Mouse (Mus musculus) inflammation-experienced regulatory T-cells (primary cell): Measurements from ENCODE around the gene Nelfe. TPM values are rescaled to one million over a fixed set of nuclear protein-coding genes. Genes with fewer than 3 reads are reported as not detected.

Source experiments
- polyA plus RNA-seq, 2 experiments: library from polyadenylated mRNA; unstranded; fragments of 100-300 nt; shearing (Covaris generic); gene quantifications; one replicate each; pipeline ENCODE4 v1.2.1; 2017

Nelfe gene
- polyA plus RNA-seq = 10 to 100 TPM; 48.2 to 64.7 TPM

DNA sequence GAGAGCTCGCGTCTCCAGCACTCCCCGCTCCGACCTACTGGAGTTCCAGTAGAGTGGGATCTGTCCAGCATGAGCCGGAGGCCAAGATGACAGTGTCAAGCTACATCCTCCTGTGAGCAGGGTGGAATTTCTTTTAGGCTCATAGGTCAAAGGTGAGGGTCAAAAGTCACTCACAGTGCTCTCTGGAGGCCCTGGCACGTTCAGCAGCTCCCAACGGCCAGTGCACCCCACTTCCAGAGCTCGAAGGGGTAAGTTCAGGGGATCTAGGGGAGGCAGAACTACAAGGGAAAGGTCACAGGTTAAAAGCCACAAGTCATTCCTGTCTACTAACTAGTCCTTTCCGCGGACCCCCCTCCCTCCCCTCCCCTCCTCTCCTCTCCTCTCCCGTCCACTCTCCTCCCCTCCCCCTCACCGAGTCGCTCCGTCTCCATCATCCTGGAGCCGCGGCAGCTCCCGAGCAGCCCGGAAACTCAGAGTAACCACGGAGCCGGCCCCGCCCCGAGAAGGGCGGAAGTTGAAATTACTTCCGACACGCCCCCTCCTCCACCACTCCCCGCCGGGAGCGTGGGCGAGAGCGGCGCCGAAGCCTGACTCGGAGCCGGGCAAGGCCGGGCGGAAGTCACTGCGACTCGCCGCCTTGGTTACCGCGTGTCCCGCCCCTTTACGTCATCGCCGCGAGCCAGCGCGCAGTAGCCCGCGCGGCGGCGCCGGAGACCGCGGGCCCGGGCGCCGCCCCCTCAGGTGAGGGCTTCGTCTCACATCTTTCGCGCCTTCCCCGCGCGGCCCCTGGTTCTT lies at the start of gene Nelfe, which contains the start of gene Skiv2l:
Gene Nelfe (plus strand): TSS at position 670 of the 795 bp plus-strand sequence.
Gene Skiv2l (minus strand): TSS at position 489 of the 795 bp plus-strand sequence.

DNA sequence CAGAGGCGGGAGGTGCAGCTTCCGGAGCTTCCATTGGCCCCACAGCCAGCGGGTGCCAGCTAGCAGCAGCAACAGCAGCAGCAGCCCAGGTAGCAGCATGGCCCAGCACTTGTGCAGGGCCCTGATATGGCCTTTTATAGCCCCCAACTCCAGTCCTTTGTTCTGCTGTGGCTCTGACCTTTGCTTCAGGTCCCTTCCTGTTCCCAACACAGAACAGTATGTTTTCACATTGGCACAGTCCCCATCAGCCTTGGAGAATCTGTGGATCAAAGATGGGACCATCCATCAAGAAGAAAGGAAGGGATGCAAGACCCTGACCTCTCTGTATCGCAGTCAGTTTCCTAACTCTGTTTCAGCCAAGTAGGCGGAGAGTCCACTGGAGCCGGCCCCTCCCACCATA lies 45.9 kb upstream of the Nelfe start, which contains the start of gene Cyp21a1:
Gene Cyp21a1 (minus strand): TSS at position 261 of the 400 bp plus-strand sequence.

DNA sequence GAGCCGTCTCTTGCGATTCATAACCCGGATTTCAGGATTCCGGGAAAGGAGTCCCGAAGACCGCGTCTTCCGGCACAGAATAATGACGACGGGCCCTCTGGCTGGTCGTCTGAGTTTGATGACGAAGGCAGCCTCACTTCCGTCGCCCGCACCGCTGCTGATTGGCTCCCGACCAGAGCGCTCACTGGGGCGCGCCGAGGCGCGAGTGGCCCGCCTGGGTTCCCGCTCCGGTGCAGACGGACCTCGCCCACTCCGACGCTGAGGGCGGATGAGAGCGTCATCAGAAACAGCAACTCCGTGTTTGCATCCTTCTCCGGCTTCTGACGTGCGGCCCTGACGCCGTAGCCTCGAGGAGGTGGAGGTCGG lies 13.4 kb upstream of the Nelfe start, which contains the start of the genes Stk19 and Dxo:
Gene Stk19 (minus strand): TSS at position 90 of the 366 bp plus-strand sequence.
Gene Dxo (plus strand): TSS at position 164 of the 366 bp plus-strand sequence.

GRCm38 (mm10) chr17:34862416-34863081 lies 12.4 kb downstream of the Nelfe start, which contains the start of gene Cfb:
Gene Cfb, minus strand, starts transcription at chr17:34862518.

GRCm38 (mm10) chr17:34879336-34879879 lies 29.2 kb downstream of the Nelfe start, which contains the start of gene Zbtb12:
Gene Zbtb12, plus strand, starts transcription at chr17:34879483.

DNA sequence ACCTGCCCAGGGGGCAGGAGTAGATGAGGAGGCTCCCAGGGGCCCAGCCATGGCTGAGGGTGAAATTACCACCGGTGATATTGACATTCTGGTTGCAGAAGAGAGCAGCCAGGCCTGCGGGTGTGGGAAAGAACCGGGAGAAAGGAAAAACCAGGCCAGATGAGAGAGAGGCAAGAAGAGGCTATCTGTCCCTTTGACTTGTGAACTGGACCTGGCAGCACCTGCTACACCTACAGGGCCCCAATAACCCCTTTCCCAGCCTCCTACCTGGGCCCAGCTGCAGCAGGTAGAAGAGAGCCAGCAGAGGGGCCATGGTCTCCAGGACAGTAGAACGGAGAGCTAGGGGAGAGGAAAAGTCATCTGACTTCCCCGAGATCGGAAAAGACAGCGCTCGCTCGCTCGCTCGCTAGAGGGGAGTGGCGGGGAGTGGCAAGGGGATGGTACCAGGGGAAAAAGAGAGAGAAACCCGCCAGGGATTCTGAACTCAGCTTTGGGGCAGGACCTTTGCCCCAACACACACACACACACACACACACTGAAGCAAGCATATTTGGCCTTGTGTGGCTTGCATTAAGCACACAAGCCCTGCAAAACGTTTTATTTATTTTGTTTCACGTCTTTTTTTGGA lies 31.6 kb downstream of the Nelfe start, which contains the start of gene Gm20547:
Gene Gm20547 (minus strand): TSS at position 360 of the 628 bp plus-strand sequence.

GRCm38 (mm10) chr17:34898160-34898586 lies 48.0 kb downstream of the Nelfe start, which contains the start of the genes C2 and Ehmt2:
Gene C2, minus strand, starts transcription at chr17:34898265.
Gene Ehmt2, plus strand, starts transcription at chr17:34898469.

Other genes with a start within 250 kb of the Nelfe start
- gene Rnf5, start 246.7 kb upstream of the Nelfe start, polyA plus RNA-seq = 100 to 1,000 TPM in 1 of 2 experiments, 10 to 100 TPM in 1; 91.5 to 117 TPM
- 10 to 100 TPM; 21.3 to 25.3 TPM for gene Agpat1, start 246.1 kb upstream of the Nelfe start, polyA plus RNA-seq
- 1 to 10 TPM in 1 of 2 experiments, under 1 TPM in 1; 0.44 to 3.0 TPM for gene Egfl8, start 234.4 kb upstream of the Nelfe start, polyA plus RNA-seq
- 10 to 100 TPM; 19.9 to 26.0 TPM for gene Ppt2, start 221.9 kb upstream of the Nelfe start, polyA plus RNA-seq
- 1 to 10 TPM; 6.5 to 8.5 TPM for gene Prrt1, start 220.9 kb upstream of the Nelfe start, polyA plus RNA-seq
- 1 to 10 TPM; 3.7 to 7.1 TPM for gene Fkbpl, start 205.6 kb upstream of the Nelfe start, polyA plus RNA-seq
- gene Atf6b, start 203.2 kb upstream of the Nelfe start, polyA plus RNA-seq = 10 to 100 TPM; 69.7 to 80.4 TPM
- gene Tnxb, start 179.9 kb upstream of the Nelfe start, polyA plus RNA-seq = under 1 TPM in 1 of 2 experiments, not detected in 1; 0.09 TPM
- gene C4b, start 106.5 kb upstream of the Nelfe start, polyA plus RNA-seq = 1 to 10 TPM in 1 of 2 experiments, under 1 TPM in 1; 0.16 to 4.8 TPM
- gene Cyp21a1, start 45.8 kb upstream of the Nelfe start, polyA plus RNA-seq = not detected
- 10 to 100 TPM; 29.4 to 36.0 TPM for gene Stk19, start 13.4 kb upstream of the Nelfe start, polyA plus RNA-seq
- 10 to 100 TPM; 63.2 to 66.7 TPM for gene Dxo, start 13.4 kb upstream of the Nelfe start, polyA plus RNA-seq
- 100 to 1,000 TPM; 103 to 142 TPM for gene Skiv2l, start 181 bp upstream of the Nelfe start, polyA plus RNA-seq
- gene Cfb, start 12.1 kb downstream of the Nelfe start, polyA plus RNA-seq = under 1 TPM; 0.40 to 0.65 TPM
- under 1 TPM; 0.27 to 0.39 TPM for gene Zbtb12, start 29.1 kb downstream of the Nelfe start, polyA plus RNA-seq
- not detected for gene Gm20547, start 31.7 kb downstream of the Nelfe start, polyA plus RNA-seq
- 1 to 10 TPM; 1.6 to 3.3 TPM for gene C2, start 47.9 kb downstream of the Nelfe start, polyA plus RNA-seq
- 10 to 100 TPM; 65.4 to 83.5 TPM for gene Ehmt2, start 48.1 kb downstream of the Nelfe start, polyA plus RNA-seq
- gene Slc44a4, start 64.1 kb downstream of the Nelfe start, polyA plus RNA-seq = under 1 TPM in 1 of 2 experiments, not detected in 1; 0.21 TPM
- 10 to 100 TPM; 78.7 to 95.7 TPM for gene Neu1, start 80.9 kb downstream of the Nelfe start, polyA plus RNA-seq
- gene Hspa1b, start 108.8 kb downstream of the Nelfe start, polyA plus RNA-seq = 100 to 1,000 TPM; 378 to 903 TPM
- gene Gm20481, start 119.5 kb downstream of the Nelfe start, polyA plus RNA-seq = 10 to 100 TPM; 13.3 to 18.6 TPM
- 100 to 1,000 TPM in 1 of 2 experiments, 10 to 100 TPM in 1; 84.0 to 191 TPM for gene Hspa1a, start 121.8 kb downstream of the Nelfe start, polyA plus RNA-seq
- gene Hspa1l, start 122.3 kb downstream of the Nelfe start, polyA plus RNA-seq = under 1 TPM; 0.10 to 0.73 TPM
- gene Lsm2, start 131.5 kb downstream of the Nelfe start, polyA plus RNA-seq = 100 to 1,000 TPM in 1 of 2 experiments, 10 to 100 TPM in 1; 80.1 to 110 TPM
- gene Vars, start 150.6 kb downstream of the Nelfe start, polyA plus RNA-seq = 100 to 1,000 TPM; 201 to 211 TPM
- under 1 TPM; 0.07 to 0.34 TPM for gene Vwa7, start 166.2 kb downstream of the Nelfe start, polyA plus RNA-seq
- gene Sapcd1, start 177.6 kb downstream of the Nelfe start, polyA plus RNA-seq = 1 to 10 TPM; 1.5 to 2.5 TPM
- gene Msh5, start 196.4 kb downstream of the Nelfe start, polyA plus RNA-seq = 1 to 10 TPM; 2.9 to 3.2 TPM
- gene Clic1, start 199.6 kb downstream of the Nelfe start, polyA plus RNA-seq = 100 to 1,000 TPM; 533 to 549 TPM
- 1 to 10 TPM in 1 of 2 experiments, under 1 TPM in 1; 0.98 to 2.2 TPM for gene Ddah2, start 208.6 kb downstream of the Nelfe start, polyA plus RNA-seq
- 1 to 10 TPM in 1 of 2 experiments, not detected in 1; 2.0 TPM for gene Ly6g6c, start 215.0 kb downstream of the Nelfe start, polyA plus RNA-seq
- under 1 TPM; 0.11 to 0.16 TPM for gene Mpig6b, start 215.8 kb downstream of the Nelfe start, polyA plus RNA-seq
- gene Ly6g6e, start 226.5 kb downstream of the Nelfe start, polyA plus RNA-seq = not detected
- gene Ly6g6d, start 227.7 kb downstream of the Nelfe start, polyA plus RNA-seq = under 1 TPM in 1 of 2 experiments, not detected in 1; 0.60 TPM
- not detected for gene Ly6g6f, start 235.2 kb downstream of the Nelfe start, polyA plus RNA-seq
- 10 to 100 TPM; 73.9 to 82.7 TPM for gene Abhd16a, start 238.9 kb downstream of the Nelfe start, polyA plus RNA-seq